Mouse (Mus musculus) R1 (cell line): ENCODE results near the gene Snupn.

ENCODE experiments used
- DNase-seq: peaks from one replicate; pipeline ENCODE4 v3.0.0-alpha.2; 2018; ENCODE audit warnings: low read depth, low spot score

Snupn gene

DNA sequence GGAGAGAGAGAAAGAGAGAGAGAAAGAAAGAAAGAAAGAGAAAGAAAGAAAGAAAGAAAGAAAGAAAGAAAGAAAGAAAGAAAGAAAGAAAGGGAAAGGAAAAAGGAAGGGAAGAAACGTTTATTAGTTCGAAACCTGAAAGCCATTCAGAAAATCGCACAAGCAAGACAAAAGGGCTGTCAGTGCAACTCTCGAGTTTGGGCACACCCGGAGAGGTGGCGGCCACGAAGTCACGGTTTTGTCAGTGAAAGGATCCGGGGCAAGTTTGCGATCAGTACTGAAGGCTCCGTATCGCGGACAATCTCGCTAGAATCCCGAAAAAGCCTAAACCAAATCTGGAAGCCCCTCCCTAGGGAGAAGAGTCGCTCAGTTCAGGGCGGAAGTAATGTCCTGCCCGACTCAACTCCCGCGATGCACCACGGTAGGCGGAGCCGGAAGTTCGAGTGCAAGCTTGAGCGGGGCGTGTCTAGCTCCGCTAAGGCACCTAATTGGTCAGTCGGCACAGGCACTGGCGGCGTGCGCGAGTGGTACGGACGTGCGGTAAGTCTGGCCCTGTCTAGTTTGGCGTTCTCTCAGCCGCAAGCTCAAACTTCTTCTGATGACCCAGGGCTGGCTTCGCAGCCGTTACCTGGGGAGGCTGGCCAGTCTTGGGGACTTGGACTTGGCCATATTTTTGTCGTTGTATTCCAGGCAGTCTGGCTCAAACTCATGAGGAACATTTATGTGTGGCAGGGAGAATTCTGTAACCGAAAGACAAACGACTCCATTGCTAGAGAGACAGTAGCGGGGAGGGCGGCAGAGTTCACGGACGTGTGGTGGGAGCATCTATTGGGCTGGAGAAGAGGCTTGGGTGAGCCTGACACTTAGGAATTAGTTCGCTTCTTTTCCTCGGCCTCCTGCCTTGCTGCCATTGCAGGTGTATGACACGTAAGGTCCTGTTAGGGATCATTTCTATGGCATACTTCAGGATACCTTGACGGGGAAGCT is at the start of gene Snupn:
Gene Snupn, plus strand, starts transcription at position 465 of the 987 bp plus-strand sequence.
- peak; percentile 99 for DNase-seq

DNA sequence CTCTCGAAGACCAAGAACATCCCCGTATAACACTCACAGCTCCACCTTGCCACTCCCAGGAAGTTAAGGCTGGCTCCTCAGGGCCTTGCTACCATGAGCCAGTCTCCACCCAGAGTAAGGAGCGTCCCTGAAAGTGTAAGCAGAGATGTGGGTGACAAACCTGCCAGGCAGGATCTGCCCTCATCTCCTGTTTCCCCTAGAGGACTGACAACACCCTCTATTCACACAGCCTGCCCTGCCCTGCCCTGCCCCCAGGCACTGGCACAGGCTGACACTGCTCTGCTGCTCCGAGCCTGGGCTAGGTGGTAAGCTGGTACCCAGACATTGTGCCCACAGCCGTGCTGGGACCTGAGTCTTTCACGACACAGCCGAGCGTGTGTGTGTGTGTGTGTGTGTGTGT is 49.5 kb upstream of the Snupn start:
- DNase-seq: no peak

DNA sequence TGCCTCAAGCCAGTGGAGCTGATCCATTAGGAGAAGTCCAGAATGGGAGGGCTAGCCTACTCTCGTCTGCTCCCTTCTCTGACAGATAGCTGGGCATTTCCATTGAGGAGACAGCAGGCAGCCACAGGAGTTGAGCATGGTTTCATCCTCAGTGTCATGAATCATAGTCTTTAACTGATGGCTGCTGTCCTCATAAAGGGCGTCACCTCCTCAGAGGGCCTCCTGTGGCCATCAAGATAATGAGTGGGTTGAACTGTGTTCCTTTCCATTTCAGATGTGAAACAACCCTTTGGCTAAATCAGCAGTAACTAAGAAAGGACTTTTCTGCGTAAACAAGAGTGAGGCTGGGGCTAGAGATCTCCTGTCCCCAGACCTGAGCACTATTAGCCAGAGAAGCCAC is 47.0 kb upstream of the Snupn start:
- no peak for DNase-seq

DNA sequence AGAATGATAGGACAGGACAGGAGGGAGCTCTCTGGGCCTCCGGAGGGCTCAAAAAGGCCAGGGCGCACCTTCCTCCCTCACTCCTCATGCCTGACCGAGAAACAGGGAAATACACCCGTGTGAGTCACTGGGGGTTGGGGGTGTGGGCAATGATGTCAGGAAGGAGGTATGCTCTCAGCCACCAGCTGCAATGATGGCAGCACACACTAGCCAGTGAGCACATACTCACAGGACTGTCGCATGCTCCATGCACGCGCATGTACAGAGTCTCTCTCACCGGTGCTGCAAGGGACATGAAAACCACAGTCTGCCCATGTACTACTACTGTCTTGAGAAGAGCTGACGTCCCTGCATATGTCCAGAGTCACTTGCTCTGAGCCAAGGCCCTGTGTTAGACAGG is 43.1 kb upstream of the Snupn start:
- no peak for DNase-seq

DNA sequence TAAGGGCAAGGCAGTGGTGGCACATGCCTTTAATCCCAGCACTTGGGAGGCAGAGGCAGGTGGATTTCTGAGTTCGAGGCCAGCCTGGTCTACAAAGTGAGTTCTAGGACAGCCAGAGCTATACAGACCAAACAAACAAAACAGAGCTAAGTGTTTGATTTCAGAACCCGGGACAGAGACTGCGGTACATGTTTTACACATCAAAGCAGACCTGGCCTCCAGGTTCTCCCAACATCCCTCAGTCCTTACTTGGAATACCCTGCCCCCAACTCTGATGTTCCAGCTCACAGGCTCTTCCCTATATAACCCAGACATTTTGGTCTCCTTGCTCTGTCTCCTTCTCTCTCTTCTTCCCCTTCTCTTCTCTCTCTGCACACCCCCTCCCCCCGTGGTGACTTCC is 40.7 kb upstream of the Snupn start:
- DNase-seq: peak; percentile 62

DNA sequence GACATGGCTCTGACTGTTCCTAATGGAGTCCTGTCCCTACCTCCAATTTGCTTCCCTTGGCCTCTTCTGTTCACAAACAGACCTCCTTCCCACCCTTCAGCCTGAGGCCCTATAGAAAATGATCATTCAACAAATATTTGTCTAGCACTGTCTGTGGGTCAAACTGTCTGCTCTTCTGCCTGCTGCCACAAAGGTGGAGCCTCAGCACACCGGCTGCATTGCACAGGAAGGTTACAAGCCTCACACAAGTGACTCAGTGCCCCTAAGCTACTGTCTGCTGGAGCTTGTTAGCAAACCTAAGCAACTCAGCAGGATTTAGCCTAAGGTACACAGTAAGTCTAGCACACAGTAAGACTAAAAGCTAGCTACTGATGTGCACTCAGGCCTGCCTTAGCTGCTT is 39.7 kb upstream of the Snupn start:
- DNase-seq: no peak

DNA sequence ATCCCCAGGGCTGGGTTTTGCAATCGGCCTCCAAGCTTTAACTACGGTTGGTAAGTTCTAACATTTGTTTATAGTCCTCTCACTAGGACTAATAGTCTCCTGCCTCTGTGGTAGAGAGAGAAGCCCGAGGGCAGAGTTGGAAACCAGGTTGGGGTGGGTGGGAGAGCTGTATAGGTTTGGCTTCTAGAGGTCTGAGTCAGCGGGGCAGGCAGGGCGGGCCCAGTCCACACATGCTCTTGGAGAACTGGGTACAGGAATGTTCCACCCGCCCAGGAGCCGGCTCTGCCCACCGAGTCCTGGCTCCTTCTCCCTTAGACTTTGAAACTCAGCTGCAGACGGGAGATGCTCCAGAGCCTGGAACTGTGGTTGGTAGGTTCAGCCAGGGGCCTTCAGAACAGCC is 36.7 kb upstream of the Snupn start:
- DNase-seq: no peak

DNA sequence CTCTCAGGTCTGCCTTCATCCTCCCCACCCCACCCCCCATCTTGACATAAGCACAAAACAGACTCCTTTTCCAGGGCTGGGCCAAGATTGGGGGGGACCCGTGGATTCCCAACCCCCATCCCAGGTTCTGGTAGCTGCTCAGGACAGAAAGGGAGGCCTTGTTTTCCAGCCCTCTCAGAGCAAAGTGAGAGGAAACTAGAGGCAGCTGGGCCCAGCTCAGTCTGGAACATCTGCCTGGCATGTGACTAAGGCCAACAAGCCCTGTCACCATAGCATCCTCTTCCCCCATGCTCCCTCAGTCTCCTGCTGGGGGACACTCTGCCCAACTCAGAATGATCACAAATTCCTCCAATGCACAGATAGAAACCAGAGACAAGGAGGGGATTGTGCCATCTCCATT is 35.6 kb upstream of the Snupn start:
- no peak for DNase-seq

DNA sequence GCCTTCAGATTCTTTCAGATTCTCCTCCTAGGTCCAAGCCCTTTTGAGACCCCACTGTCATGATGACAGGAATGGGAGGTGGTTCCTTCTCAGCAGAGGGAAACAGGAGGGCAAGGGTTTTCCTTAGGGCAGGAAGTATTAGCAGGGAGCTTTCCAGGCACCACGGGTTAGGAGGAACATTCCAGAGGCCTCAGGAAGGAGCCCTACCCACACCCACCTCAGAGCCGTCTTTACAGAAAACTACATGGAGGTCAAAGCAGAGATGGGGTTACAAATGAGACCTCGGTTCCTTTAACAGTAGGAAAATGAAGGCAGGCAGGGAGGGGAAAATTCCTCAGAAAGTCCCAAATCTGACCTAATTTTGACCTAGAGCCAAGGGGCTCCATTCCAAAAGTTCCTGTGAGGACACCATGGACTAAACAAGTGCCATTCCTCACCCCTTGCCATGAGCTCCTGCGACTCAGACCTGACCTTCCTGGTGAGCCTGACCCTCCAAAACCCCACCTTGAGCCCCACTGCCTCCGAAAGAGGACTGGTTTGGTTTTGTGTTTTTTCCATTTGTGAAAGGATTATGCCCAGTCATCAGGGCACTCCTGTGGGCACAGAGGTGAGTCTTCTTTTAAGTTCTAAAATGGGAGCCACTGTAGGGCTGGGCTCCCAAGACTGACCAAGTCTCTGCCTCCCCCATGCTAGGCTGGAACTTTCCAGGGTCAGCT is 34.8 kb upstream of the Snupn start:
- DNase-seq: peak; percentile 57

DNA sequence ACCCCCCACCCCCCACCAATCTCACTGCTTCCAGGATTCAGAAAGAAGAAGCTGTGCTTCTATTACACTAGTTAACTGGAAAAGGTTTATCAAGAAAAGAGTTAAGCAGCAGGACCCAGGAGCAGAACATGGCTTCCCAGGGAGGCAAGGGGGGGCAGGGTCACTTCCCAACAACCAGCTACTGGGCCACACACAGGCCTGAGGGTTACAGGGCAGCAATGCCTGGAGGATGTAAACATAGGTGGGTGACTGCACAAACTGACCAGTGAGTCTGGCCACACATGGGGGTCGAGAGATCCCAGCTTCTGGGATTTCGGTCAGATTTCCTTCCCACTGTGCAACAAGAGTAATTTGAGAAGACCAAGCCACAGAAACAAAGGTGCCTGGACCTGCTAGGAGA is 33.5 kb upstream of the Snupn start:
- no peak for DNase-seq

DNA sequence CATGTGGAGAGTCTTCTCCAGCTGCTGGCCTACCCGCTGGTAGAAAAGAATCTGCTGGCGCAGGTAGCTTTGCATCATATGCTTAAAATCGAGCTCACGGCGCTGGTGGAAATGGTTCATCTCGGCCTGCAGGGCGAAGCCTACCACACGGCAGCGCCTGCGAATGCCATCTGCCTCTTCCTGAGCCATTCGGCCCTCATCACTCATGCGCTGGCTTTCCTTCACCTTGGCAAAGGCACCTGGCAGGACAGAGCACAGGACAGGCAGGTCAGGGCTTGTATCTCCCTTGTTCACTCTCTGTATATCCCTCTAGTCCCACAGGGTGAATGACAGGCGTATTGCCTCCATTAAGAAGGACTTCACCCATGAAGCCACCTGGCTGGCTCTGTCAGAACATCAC is 32.2 kb upstream of the Snupn start:
- DNase-seq: no peak

DNA sequence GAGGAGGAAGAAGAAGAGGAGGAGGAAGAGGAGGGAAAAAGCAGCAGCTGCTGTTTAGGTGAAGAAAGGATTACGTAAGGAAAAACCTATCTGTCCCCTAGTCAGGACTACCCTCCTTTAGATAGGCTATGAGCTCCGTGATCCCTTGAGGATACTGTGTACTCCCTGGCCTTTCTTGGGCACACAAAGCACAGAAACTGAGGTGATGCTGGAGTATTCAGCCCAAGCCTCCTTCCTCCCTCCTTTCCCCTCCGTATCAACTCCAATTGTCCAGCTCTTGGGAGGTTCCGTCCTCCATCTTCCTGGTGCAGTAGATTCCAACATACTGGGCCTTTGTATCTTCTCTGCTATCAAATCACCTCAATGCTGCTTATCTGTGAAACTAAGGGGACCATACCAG is 27.9 kb upstream of the Snupn start:
- no peak for DNase-seq

DNA sequence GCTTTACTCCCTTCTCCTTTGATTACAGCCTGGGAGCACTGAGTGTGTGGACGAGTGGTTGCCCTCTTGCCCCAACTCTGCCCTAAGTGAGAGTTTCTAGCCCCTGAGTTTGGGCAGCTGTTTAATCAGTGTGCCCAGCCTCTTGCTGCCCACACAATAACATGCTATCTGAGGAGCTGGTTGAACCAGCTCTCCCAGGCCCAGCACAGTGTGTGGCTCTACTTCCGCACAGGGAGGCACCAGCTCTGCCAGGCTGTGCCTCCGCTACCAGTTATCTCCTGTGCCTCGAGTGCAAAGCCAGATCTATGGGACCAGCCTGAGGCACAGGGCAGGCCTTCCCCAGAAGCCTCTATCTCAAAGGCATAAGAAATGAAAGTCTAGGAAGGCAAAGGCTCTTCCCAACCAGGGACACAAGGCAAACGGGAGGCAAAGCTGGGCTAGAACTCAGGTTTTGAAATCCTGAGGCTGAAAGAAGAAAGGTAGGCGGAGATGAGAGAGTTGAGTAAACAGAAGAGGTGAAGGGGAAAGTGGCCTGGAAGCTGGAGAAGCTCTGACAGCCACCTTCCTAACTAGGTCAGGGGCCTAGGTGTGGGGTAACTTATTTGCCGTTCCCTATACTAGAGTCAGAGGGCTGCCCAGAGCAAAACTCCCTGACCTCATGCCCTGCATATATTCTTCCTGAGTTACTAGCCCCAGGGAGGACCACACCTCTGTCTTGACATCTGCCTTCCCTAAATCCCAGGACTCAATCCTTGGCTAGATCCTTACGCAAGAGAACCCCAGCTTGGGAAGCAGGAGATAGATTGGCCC is 26.6 kb upstream of the Snupn start:
- no peak for DNase-seq

DNA sequence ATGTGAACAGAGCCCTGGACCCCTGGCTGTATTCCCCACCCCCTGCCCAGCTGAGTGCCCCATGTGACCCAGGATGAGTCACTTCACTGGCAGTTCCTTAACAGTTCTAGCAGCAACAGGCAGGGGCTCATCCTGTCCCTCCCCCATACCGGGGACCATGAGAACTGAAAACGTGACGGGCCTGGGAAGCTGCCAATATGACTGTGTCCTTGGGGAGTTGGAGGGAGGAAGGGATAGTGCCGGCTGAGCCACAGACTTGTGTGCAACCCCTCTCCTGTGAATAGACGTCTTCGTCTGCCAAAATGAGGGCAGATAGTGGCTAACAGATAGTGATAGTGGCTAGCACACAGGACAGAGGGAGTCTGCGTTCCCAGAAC is 26.0 kb upstream of the Snupn start:
- DNase-seq: no peak

DNA sequence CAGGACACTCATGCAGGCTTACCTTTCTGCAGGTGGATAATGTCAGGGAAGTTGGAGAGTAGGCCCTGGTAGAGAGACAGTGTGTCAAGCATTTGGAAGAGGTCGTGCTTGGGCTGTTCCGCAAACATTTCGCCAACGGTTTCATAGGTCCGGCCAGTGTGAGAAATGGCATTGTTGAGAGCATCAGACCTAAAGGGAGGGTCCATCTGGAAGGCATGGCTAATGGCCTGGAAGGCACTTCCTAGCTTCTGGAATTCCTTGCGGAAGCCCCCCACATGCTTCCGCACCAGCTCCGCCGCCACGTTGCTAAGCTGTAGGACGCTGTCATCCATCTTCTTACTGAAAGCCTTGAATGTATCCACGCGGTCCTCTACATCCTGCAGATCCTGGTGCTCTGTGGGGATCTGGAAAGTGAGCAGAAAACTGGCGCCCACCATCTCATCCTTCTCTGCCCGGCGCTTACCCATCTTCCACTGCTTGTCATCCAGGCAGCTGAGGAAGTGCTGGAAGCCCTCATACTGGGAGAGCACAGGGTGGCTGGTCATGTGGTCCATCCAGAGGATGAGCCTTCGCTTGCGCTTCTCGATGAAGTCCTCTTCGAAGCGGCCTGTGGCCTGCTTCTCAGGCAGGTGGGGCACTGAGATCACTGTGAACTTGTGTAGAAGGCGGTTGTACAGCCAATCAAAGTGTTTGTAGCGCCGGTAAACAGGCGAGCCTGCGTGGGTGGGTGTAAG is 25.2 kb upstream of the Snupn start:
- no peak for DNase-seq

DNA sequence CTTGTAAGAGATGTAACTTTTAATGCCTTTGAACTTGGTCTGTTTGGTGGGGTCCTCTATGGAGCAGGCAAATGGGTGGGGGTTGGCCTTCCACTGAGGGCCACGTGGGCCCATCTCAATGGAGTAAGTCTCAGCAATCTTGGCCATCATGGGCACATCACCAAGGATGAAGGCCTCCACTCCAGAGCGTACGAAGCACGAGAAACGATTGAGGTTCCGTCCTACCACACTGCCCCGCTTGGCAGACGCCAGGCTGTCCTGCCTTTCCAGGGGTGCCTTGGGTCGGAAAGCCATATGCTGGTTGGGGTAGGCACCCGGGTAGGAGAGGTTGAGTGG is 24.7 kb upstream of the Snupn start:
- DNase-seq: no peak

DNA sequence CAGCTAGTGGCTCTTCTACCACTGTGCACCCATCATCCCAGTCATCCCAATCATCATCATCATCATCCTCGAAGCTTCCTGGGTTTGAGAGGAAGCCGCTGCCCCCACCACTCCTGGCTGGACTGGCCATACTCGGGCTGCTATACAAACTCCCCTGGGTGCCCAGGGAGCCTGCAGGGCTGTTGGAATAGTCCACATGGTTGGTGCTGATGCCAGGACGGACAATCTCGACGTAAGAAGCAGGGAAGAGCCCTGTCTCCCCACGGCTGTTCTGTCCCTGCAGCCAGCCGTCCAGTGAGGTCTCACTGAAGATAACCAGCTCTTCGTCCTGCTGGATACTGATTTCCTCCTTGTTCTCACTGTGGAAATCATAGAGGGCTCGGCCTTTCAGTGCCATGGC is 24.3 kb upstream of the Snupn start:
- DNase-seq: no peak

DNA sequence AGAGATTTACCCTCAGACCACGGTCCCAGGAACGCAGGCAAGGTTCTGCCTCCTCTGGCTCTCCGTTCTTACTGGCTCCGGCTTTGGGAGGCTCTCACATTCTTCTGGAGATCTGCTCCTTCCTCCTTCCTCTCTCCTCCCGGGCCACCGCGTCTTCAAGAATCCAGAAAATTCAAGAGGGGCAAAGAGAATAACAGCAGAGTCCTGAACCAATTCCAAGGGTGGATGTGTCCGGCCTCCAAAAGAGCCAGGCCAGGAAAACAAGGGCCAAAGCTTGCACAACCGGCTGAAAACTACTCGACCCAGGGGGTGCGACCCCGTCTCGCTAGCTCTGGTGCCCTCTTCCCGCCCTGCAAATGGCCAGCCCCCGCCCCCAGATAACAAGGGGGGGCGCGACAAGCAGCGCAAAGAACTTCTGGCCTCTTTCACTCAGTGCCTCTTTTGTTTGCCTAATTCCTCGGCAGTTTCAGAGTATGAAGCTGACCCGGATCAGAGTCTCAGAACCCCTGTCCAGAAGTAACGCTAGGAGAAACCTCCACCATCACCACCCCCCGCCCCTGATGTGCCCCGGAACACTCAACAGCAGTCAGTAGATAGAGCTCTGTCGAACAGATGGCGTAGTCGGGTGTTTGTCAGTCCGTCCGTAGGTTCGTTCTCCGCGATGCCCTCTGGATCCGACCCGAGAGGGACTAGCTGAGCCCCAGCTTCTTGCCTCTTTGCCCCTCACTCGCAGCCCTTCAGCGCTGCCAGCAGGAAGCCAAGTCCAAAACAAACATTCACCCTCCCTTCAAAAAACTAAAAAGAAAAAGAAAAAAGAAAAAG is 23.3 kb upstream of the Snupn start:
- peak; percentile 32 for DNase-seq

DNA sequence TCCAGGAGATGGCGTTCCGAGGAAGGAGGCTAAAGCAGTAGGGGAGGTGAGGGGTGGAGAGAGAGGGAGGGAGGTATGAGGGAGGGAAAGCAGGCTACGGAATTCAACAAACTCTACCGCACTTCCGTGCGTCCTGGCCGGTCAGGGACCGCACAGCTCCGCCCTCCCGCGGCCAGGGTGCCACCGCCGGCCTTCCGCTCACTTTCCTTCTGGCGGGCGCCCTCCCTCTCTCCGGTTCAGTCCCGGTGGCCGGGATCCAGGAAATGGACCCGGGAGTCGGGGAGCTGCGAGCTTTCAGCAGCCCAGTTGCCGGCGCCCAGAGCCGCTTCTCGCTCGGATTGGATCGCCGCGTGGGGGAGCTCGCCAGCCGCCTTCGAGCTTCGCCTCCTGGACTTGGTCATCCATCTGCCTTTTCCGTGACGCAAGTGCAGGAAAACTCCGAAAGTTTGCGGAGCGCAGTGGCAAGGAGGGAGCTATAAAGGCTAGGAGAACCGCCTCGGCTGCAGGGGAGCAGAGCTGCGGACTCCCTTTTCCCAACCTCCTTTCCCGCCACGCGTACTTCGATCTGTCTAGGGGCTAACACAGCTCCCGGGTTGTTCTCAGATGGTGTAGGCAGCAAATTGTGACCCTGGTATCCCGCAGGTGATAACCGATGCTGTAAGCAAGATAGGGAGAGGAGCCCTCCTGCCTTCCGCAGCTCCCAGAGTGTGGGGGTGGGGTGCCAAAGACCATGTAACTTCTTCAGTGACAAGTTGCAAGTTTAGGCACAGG is 22.5 kb upstream of the Snupn start, which contains the start of gene Snx33:
Gene Snx33, minus strand, starts transcription at position 331 of the 771 bp plus-strand sequence.
- peak; percentile 80 for DNase-seq

DNA sequence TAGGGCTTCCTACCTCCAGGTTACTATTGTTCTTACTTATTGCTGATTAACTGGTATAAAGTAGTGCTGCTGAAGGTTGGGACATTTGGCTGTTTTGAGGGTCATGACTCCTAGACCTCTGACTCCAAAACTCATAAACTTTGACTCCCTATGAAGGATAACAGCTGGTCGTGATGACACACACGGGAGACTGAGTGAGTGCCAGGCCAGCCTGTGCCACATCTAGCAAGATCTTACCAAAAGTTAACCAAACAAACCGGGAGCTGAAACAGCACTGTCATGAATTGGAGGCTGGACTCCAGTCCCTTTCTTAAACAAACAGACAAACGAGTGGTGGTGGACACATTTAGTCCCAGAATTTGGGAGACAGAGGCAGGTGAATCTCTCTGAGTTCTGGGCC is 21.2 kb upstream of the Snupn start:
- no peak for DNase-seq
